Comparison of ENCODE assay signal across 17 mouse cellular contexts in genomic region chr1:131085272-131085671, GRCm38 (mm10). TPM values are rescaled to one million over a fixed set of nuclear protein-coding genes. Genes with fewer than 3 reads are reported as not detected.
DNase-seq lines count a peak whose midpoint lies in the region; ATAC-seq and TF ChIP-seq lines count a peak whose summit lies in the region.
"Had no signal": no experiment of that assay in that cellular context is flagged by ENCODE, and none has a peak within 500 bp of the region (broad histone marks: within the 10 kb centered on the region; RNA-seq: fewer than 3 reads in every experiment).

No protein-coding gene starts in this region.

- ATAC-seq in heart, embryonic 14.5 days (ENCODE audit: insufficient number of reproducible peaks, insufficient read depth, low FRiP score, low read depth) = no peak
- no peak for ATAC-seq in heart, embryonic 11.5 days (replicated peaks; ENCODE audit: insufficient number of reproducible peaks, low FRiP score, low TSS enrichment)
- ATAC-seq in lung, embryonic 16.5 days (ENCODE audit: low read depth) = no peak

- WGBS in heart, embryonic 14.5 days = 51% methylated on average over 3 of the region's 3 CpGs
- WGBS in heart, embryonic 11.5 days (ENCODE audit: insufficient replicate concordance) = 62% methylated on average over 3 of the region's 3 CpGs
- 58% methylated on average over 3 of the region's 3 CpGs for WGBS in lung, embryonic 16.5 days
- 54% methylated on average over 3 of the region's 3 CpGs for WGBS in lung, adult 2 months

- H3K36me3 ChIP-seq in heart, embryonic 14.5 days (ENCODE audit: control insufficient read depth, insufficient read depth, low read length) = no peaks in the 10 kb centered on the region
- no peaks in the 10 kb centered on the region for H3K36me3 ChIP-seq in heart, embryonic 11.5 days (ENCODE audit: control insufficient read depth, insufficient read depth, low read length)
- H3K36me3 ChIP-seq in lung, embryonic 16.5 days (ENCODE audit: control insufficient read depth, insufficient read depth, low read length) = no peaks in the 10 kb centered on the region
- H3K36me3 ChIP-seq: forebrain, embryonic 15.5 days; limb, embryonic 12.5 days had no signal

- no peak for TF ChIP-seq POLR2A in lung, adult 2 months (IDR thresholded peaks at IDR 0.05; ENCODE audit: borderline replicate concordance, extremely low read depth, low read depth, low read length)
- TF ChIP-seq POLR2A in bone marrow macrophage, adult 2 months (IDR thresholded peaks at IDR 0.05; ENCODE audit: borderline replicate concordance, low read depth, low read length) = no peak

- no peaks in the 10 kb centered on the region for H3K27me3 ChIP-seq in heart, embryonic 14.5 days (ENCODE audit: control insufficient read depth, insufficient read depth, low read length)
- no peaks in the 10 kb centered on the region for H3K27me3 ChIP-seq in heart, embryonic 11.5 days (ENCODE audit: control insufficient read depth, insufficient read depth, low read length)
- no peaks in the 10 kb centered on the region for H3K27me3 ChIP-seq in lung, embryonic 16.5 days (ENCODE audit: control insufficient read depth, insufficient read depth, low read depth, low read length)
- H3K27me3 ChIP-seq: forebrain, embryonic 15.5 days; limb, embryonic 12.5 days had no signal

- H3K9ac ChIP-seq in heart, embryonic 14.5 days (ENCODE audit: low read length) = no peak overlapping the region
- no peak overlapping the region for H3K9ac ChIP-seq in heart, embryonic 11.5 days (ENCODE audit: low read depth, low read length)
- no peak overlapping the region; the same call in 1 of the 2 replicates for H3K9ac ChIP-seq in lung, embryonic 16.5 days (ENCODE audit: low read length)
- H3K9ac ChIP-seq: forebrain, embryonic 15.5 days; limb, embryonic 12.5 days had no signal

- no peak for DNase-seq in lung, adult 2 months
- DNase-seq in induced T-regulatory cell, adult 2 months (ENCODE audit: low read depth) = peak; percentile 53
- no peak for DNase-seq in c-Kit-positive CD71-positive TER-119-positive erythroid progenitor cells, embryonic 14.5 days (ENCODE audit: low spot score)
- DNase-seq: adrenal gland, postnatal 36 days; cerebellum, adult 9-11 months; heart, postnatal 10 days; kidney, adult 2 months; kidney, postnatal 14 days; retina, postnatal 1 day; right cerebral cortex, postnatal 4 days; thymus, postnatal 14 days had no signal

- H3K4me3 ChIP-seq in heart, embryonic 14.5 days (ENCODE audit: control insufficient read depth in 1 of 2, insufficient read depth in 1 of 2, low read depth in 1 of 2, low read length in 2 of 2) = no peak overlapping the region
- no peak overlapping the region for H3K4me3 ChIP-seq in heart, embryonic 11.5 days (ENCODE audit: low read depth, low read length)
- no peak overlapping the region for H3K4me3 ChIP-seq in lung, embryonic 16.5 days (ENCODE audit: low read length)
- no peak overlapping the region for H3K4me3 ChIP-seq in lung, adult 2 months (replicated peaks; ENCODE audit: extremely low read depth, low read depth, low read length)
- no peak overlapping the region; the same call in 1 of the 2 replicates for H3K4me3 ChIP-seq in bone marrow macrophage, adult 2 months (ENCODE audit: insufficient read depth, low read length)
- H3K4me3 ChIP-seq: forebrain, embryonic 15.5 days; limb, embryonic 12.5 days had no signal

- peak overlapping the region; percentile 9; the same call in 1 of the 2 replicates for H3K4me2 ChIP-seq in heart, embryonic 14.5 days (ENCODE audit: low read length)
- H3K4me2 ChIP-seq in heart, embryonic 11.5 days = no peak overlapping the region
- no peak overlapping the region for H3K4me2 ChIP-seq in lung, embryonic 16.5 days (ENCODE audit: low read depth, low read length)
- H3K4me2 ChIP-seq: forebrain, embryonic 15.5 days; limb, embryonic 12.5 days had no signal

- no peak overlapping the region for H3K27ac ChIP-seq in heart, embryonic 14.5 days (replicated peaks in 1 of 2; ENCODE audit: control insufficient read depth in 1 of 2, insufficient read depth in 1 of 2, low read depth in 2 of 2, low read length in 2 of 2)
- no peak overlapping the region for H3K27ac ChIP-seq in heart, embryonic 11.5 days (ENCODE audit: low read depth, low read length)
- peak overlapping the region; percentile 96 for H3K27ac ChIP-seq in lung, embryonic 16.5 days (ENCODE audit: low read length)
- peak overlapping the region; percentile 94 for H3K27ac ChIP-seq in bone marrow macrophage, adult 2 months (ENCODE audit: insufficient read depth, low read depth, low read length)
- H3K27ac ChIP-seq: limb, embryonic 12.5 days had no signal

- H3K9me3 ChIP-seq in heart, embryonic 14.5 days (ENCODE audit: control insufficient read depth, low read length) = no peaks in the 10 kb centered on the region
- H3K9me3 ChIP-seq in heart, embryonic 11.5 days (replicated peaks; ENCODE audit: control insufficient read depth, low read length) = no peaks in the 10 kb centered on the region
- H3K9me3 ChIP-seq in lung, embryonic 16.5 days (ENCODE audit: control insufficient read depth, low read length) = no peaks in the 10 kb centered on the region
- H3K9me3 ChIP-seq: forebrain, embryonic 15.5 days; limb, embryonic 12.5 days had no signal

- H3K4me1 ChIP-seq in heart, embryonic 14.5 days (ENCODE audit: control insufficient read depth in 2 of 2, insufficient read depth in 2 of 2, low read length in 2 of 2) = peaks cover 72 to 99% of the 10 kb centered on the region in 2 experiments
- H3K4me1 ChIP-seq in heart, embryonic 11.5 days (ENCODE audit: control insufficient read depth, insufficient read depth, low read length) = peaks cover 98% of the 10 kb centered on the region
- H3K4me1 ChIP-seq in lung, embryonic 16.5 days (replicated peaks; ENCODE audit: control insufficient read depth, insufficient read depth, low read length) = peaks cover 93% of the 10 kb centered on the region
- peaks cover 57% of the 10 kb centered on the region for H3K4me1 ChIP-seq in lung, adult 2 months (ENCODE audit: control insufficient read depth, insufficient read depth, low read length)
- H3K4me1 ChIP-seq in bone marrow macrophage, adult 2 months (ENCODE audit: control insufficient read depth, insufficient read depth, low read length) = peaks cover 85% of the 10 kb centered on the region

- no peak for TF ChIP-seq CTCF in lung, adult 2 months (IDR thresholded peaks at IDR 0.05; ENCODE audit: insufficient read depth, low read length)
- TF ChIP-seq CTCF in bone marrow macrophage, adult 2 months (IDR thresholded peaks at IDR 0.05; ENCODE audit: low read depth, low read length) = no peak

RNA-seq across cellular contexts. Expression of gene Mapkapk2, which starts 12.4 kb away (rescaled TPM):
- polyA plus RNA-seq in heart, embryonic 14.5 days (2014; fragmentation: Nextera tagmentation; extraction: Ambion mirVana) = 59.9 and 96.1 TPM in 2 replicates
- 51.4 and 57.6 TPM in 2 replicates for polyA plus RNA-seq in heart, embryonic 11.5 days (2014; fragmentation: Nextera tagmentation; extraction: Ambion mirVana)
- 28.7 and 41.3 TPM in 2 replicates for polyA plus RNA-seq in lung, embryonic 16.5 days (2015; fragmentation: Nextera tagmentation; extraction: Ambion mirVana)
- polyA plus RNA-seq in lung, adult 2 months (2012; rRNA removed) = 91.4 and 120 TPM in 2 replicates
- polyA plus RNA-seq in bone marrow macrophage, adult 2 months (2012; ENCODE audit: insufficient read depth, insufficient read length, missing spikeins) = 265 and 283 TPM in 2 replicates

RNA-seq across cellular contexts. Expression of gene Dyrk3, which starts 52.9 kb away (rescaled TPM):
- 1.5 and 1.7 TPM in 2 replicates for polyA plus RNA-seq in heart, embryonic 14.5 days (2014; fragmentation: Nextera tagmentation; extraction: Ambion mirVana)
- polyA plus RNA-seq in heart, embryonic 11.5 days (2014; fragmentation: Nextera tagmentation; extraction: Ambion mirVana) = 3.7 and 4.0 TPM in 2 replicates
- 4.4 and 4.5 TPM in 2 replicates for polyA plus RNA-seq in lung, embryonic 16.5 days (2015; fragmentation: Nextera tagmentation; extraction: Ambion mirVana)
- polyA plus RNA-seq in lung, adult 2 months (2012; rRNA removed) = 1.9 and 2.7 TPM in 2 replicates
- polyA plus RNA-seq in bone marrow macrophage, adult 2 months (2012; ENCODE audit: insufficient read depth, insufficient read length, missing spikeins) = 0.84 and 1.1 TPM in 2 replicates

Comparison
In these comparisons a context has a peak if more than half of its experiments do, and no peak if none do; other contexts are left out.
1. H3K27ac ChIP-seq: peak in lung, embryonic 16.5 days (single experiment) and bone marrow macrophage, adult 2 months (single experiment); none in heart, embryonic 14.5 days (0 of 2) and heart, embryonic 11.5 days (single experiment).